Mouse (Mus musculus): ENCODE data around the gene Tesk1. TPM values are rescaled to one million over a fixed set of nuclear protein-coding genes. Genes with fewer than 3 reads are reported as not detected.
A peak's percentile ranks its signal among the peaks of the same experiment; 100 is the strongest.

Tesk1 gene
- total RNA-seq, 2 experiments from 2014 or later: 0.23 to 0.84 TPM

DNA sequence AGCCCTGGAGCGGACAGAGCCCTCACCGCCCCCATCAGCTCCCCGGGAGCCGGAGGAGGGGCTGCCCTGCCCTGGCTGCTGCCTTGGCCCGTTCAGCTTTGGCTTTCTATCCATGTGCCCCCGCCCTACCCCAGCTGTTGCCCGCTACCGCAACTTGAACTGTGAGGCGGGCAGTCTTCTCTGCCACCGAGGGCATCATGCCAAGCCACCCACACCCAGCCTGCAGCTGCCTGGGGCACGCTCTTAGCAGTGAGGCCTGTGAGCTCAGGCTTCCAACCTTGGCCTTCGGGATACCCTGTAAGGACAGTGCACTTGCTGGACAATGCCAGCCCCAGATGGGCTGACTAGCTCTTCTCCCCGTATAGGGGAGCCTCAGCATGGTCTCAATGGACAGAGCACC, 5.5 kb downstream of the Tesk1 start:
- ATAC-seq (replicated peaks; ENCODE audit: low FRiP score, poor library complexity, severe bottlenecking): no peak

DNA sequence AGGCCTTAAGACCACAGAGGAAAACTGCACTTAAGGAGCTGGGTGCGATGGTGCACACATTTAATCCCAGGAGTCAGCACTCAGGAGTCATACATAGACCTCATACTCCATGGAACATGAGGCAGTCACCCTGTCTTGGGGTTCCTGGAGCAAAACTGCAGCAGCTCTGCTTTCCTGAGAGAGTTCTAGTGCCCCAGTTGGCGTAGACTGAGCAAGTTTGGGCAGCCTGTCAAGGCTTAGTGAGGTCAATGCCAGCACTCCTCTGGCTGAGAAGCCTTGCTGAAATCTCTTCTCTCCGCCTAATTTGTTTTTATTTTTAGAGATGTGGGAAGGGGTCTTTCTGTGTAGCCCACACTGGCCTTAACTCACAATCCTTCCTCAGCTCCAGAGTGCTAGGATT, 6.8 kb downstream of the Tesk1 start:
- no peak for ATAC-seq (replicated peaks; ENCODE audit: low FRiP score, poor library complexity, severe bottlenecking)

DNA sequence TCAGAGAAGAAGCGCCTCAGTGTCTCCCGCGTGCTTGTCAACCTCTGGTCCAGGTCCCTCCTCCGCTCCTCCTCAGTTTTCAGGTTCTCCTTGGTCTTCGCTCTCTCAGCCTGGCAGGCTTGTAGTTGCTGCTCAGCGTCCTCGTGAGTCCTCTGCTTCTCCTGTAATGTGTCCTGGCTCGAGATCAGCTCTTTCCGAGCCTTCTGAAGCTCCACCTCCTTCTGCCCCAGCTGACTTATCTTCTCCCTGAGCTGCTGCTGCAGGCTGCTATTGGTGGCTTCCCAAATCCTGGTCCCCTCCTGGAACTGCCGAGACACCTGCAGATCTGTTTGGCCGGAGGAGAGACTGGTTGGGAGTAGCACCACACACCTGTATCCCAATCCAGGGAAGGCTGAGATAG, 10.6 kb downstream of the Tesk1 start:
- no peak for ATAC-seq (replicated peaks; ENCODE audit: low FRiP score, poor library complexity, severe bottlenecking)

DNA sequence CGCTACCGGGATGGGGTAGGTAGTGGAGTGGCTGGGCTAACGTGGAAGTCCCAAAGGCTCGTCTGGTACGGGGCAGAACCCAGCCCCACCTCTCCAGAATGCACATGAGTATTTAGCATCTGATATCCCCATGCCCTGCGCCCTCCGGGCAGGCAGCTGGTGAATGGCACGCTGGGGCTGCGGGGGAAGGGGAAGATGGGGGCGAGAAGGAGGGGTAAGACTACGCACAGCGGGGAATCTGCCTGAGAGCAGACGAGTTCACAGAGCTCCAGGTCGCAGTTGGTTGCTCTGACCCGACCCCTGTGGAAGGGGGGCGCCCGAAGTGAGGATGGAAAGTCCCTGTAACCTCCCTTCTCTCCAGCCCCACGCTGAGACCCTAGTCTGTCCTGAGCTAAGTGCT, 11.7 kb downstream of the Tesk1 start:
- no peak for ATAC-seq (replicated peaks; ENCODE audit: low FRiP score, poor library complexity, severe bottlenecking)

GRCm38 (mm10) chr4:43454041-43454836, 12.5 kb downstream of the Tesk1 start, which contains the start of gene Cd72:
TSS of gene Cd72 (minus strand) at chr4:43454628.
- no peak for ATAC-seq (replicated peaks; ENCODE audit: low FRiP score, poor library complexity, severe bottlenecking)

GRCm38 (mm10) chr4:43456470-43456869, 14.7 kb downstream of the Tesk1 start:
- no peak for ATAC-seq (replicated peaks; ENCODE audit: low FRiP score, poor library complexity, severe bottlenecking)

- no peak for ATAC-seq (replicated peaks; ENCODE audit: low FRiP score, poor library complexity, severe bottlenecking)
Measured at GRCm38 (mm10) chr4:43457124-43457523, 15.4 kb downstream of the Tesk1 start.

GRCm38 (mm10) chr4:43463102-43463501, 21.4 kb downstream of the Tesk1 start:
- no peak for ATAC-seq (replicated peaks; ENCODE audit: low FRiP score, poor library complexity, severe bottlenecking)

GRCm38 (mm10) chr4:43465935-43466334, 24.2 kb downstream of the Tesk1 start:
- ATAC-seq (replicated peaks; ENCODE audit: low FRiP score, poor library complexity, severe bottlenecking): no peak

DNA sequence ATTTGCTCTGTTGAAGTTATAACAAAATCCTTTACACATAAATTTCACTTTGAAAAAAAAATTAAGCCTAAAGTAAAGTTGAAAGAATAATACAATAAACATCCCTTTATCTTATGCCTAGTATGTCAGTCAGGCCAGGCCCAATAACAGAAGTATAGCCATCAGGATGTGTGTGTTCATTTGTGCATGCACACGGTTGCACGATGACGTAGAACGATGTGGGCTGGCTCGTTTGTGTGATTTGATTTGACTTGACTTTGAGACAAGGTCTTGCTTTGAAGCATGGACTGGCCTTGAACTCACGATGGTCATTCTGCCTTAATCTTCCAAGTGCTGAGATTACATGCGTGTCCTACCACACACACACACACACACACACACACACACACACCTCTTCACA, 25.1 kb downstream of the Tesk1 start:
- ATAC-seq (replicated peaks; ENCODE audit: low FRiP score, poor library complexity, severe bottlenecking): no peak

GRCm38 (mm10) chr4:43470301-43470700, 28.6 kb downstream of the Tesk1 start:
- ATAC-seq (replicated peaks; ENCODE audit: low FRiP score, poor library complexity, severe bottlenecking): no peak

DNA sequence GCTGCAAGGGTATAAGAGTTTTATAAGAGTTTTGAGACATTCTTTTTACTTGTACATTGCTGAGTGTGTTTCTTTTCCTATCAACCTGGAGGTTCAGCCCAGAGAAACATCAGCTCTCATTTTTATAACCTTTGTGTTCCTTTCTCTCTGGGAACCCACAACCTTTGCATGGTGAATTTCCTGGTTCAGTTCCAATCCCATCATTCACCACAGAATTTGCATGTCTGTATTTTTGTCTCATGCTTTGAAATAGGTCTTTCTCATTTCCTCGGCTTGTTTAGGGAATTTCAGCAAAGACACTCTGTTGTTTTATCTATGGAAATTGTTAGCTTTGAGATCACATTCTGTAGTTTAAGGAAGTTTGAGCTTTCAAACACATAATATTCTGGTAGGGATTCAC, 31.9 kb downstream of the Tesk1 start:
- ATAC-seq (replicated peaks; ENCODE audit: low FRiP score, poor library complexity, severe bottlenecking): no peak

DNA sequence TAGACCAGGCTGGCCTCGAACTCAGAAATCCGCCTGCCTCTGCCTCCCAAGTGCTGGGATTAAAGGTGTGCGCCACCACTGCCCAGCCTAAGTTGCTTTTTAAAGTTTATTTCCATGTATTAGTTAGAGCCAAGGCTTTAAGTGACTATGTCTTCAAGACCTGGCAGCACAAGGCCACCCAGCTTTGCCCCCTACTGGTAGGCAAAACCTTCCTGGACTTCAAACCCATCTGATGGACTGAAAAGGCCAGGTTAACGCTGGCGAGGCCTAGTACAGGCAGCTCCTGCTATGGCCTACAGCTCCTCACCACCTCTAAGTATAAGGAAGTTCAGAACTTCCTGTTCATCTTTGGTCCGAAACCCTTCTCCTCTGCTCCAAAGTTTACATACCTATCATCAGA, 34.9 kb downstream of the Tesk1 start:
- ATAC-seq (replicated peaks; ENCODE audit: low FRiP score, poor library complexity, severe bottlenecking): no peak

- peak; percentile 98 for ATAC-seq (replicated peaks; ENCODE audit: low FRiP score, poor library complexity, severe bottlenecking)
Measured at GRCm38 (mm10) chr4:43477857-43478533, 36.3 kb downstream of the Tesk1 start.

DNA sequence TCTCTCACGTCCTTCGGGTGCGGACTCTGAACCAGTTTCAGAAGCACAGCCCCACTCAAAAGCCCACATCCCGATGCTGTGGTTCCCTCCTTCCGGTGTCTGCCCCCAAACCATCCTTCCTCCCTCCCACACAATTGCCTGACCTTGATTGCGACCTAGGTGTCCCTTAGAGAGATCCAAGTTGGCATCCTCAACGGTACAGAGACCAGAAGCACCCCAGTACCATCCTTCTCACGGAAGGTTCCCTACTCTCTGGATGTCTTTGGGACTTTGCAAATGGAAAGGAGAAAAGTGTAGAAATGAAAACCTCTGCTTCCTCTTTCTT, 36.8 kb downstream of the Tesk1 start:
- ATAC-seq (replicated peaks; ENCODE audit: low FRiP score, poor library complexity, severe bottlenecking): no peak; the same call in 1 of the 2 replicates

GRCm38 (mm10) chr4:43478906-43479832, 37.4 kb downstream of the Tesk1 start:
- no peak; the same call in 1 of the 2 replicates for ATAC-seq (replicated peaks; ENCODE audit: low FRiP score, poor library complexity, severe bottlenecking)

DNA sequence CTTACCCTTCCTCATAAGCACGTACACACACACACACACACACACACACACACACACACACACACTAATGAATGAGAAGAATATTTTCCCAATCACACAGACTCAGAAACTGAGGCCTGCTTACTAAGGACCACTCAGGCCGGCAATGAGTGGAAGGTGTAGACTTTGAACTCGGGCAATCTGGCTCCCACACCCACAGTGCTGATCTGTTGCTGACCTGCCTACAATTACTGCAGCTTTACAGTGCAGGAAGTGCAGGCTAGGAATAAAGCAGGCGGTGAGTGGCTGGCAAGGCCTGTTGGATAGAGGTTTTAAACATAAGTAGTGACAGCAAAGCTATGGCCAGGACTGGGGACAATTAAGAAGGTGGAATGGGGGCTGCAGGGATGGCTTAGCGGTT, 39.2 kb downstream of the Tesk1 start:
- ATAC-seq (replicated peaks; ENCODE audit: low FRiP score, poor library complexity, severe bottlenecking): no peak

DNA sequence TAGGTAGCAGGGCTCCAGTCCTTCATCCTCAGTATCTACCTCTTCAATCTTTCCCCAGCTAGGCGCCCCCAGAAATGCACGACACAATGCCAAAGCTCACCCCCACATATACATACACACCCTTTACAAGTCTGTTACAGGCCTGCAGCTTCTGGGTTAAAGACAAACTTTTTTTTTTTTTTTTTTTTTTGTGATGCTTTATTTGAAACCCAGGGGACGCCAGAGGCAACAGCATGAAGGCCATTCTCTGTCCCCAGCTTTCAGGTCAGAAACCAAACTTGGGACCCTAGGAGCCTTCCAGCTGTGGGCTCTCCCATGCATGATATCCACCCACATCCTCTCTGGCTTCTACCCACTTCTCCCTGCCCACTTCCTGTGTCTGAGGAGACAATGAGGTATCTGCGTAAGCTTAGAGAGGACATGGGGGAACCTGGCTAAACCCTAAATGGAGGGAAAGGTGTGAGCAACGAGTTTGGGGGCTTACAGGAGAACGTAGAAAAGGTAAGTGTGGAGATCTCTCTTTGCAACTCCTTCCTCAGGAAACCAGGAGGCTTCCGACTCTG, 40.2 kb downstream of the Tesk1 start:
- no peak for ATAC-seq (replicated peaks; ENCODE audit: low FRiP score, poor library complexity, severe bottlenecking)

DNA sequence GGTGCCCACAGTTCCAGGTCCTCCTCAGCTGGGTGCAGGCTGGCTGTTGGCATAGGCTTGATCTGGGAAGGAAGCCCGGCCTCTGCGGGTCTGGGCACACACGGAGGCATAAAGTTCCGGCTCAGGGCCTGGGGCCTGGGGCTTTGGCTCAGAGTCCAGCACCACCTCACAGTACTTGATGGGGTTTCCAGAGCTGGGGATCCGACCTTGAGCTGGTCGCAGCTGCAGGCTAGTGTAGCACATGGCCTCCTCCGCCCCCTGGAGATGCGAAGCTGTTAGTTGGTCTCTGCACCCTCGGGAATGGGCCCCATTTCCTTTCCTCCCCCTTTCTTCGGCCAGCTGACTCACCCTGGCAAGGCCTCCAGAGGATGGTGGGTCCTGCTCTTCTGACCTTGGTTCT, 40.9 kb downstream of the Tesk1 start:
- ATAC-seq (replicated peaks; ENCODE audit: low FRiP score, poor library complexity, severe bottlenecking): no peak

DNA sequence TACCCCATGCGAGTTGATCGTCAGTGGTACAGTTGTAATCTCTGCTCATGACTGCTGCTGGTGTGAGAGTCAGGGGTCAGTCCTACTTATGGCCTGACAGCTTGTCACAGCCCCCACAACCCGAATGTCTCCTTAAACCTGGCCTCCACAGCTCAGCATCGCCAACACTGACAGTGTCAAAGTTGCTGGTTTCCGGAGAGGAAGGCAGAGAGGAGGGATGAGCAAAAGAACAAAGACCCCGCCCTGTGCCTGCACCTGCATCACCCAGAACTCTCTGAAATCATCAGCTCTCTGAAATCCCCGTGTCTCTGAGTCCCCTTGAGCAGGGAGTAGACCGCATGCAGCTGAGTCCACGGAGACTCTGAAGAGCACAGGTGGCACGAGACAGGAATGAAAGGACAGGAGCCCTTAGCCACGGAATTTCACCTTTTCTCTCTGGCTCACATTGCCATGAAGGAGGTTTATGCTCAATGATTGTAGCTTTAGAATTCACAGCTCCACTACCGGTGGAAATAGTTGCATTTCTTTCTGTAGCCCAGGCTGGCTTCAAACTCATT, 41.9 kb downstream of the Tesk1 start, which contains the start of gene Sit1:
TSS of gene Sit1 (minus strand) at position 200 of the 557 bp plus-strand sequence.
- ATAC-seq (replicated peaks; ENCODE audit: low FRiP score, poor library complexity, severe bottlenecking): no peak
